Mouse (Mus musculus): ENCODE data around the gene Hip1. TPM values are rescaled to one million over a fixed set of nuclear protein-coding genes. Genes with fewer than 3 reads are reported as not detected.

Gene Hip1
- total and polyA plus RNA-seq, 2 experiments from 2014 or later: 9.8 to 41.0 TPM

DNA sequence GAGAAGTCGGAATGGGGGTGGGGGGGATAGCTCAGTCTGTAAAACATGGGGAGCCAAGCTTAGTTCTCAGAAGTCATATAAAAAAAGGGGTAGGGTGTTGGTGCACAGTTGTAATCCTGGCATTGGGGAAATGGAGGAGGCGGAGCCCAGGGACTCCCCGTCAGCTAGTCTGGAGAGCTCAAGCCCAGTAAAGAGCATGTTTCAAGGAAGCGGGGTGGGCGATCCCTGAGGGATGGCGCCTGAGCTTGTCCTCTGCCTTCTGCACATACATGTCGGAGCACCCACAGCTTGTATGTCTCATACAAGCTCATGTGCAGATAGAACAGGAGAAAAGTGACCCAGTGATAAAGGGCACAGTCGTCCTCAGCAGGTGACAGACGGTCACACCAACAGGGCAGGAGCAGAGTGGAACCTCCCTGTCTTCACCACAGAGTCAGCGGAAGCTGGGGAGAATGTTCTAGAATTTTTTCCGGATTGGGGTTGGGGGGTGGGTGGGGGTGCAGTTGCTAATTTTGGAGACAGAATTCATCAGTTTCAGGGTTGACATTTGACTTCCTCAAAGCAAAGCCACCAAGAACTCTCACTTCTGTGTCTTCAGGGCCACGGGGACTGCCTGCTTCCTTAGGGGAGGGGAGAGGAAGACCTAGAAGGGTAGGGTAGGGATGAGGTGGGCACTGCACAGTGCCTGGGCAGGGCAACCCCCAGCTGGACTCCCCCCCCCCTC, 65.9 kb downstream of the Hip1 start:
- H3K27me3 ChIP-seq (ENCODE audit: control insufficient read depth, insufficient read depth, low read length): no peaks in the 10 kb centered on the region

GRCm38 (mm10) chr5:135476199-135476598, 68.7 kb downstream of the Hip1 start:
- Histone ChIP-seq H3K9me3 (replicated peaks; ENCODE audit: control insufficient read depth, low read length) (no peaks in the 10 kb centered on the region), H3K4me2 (ENCODE audit: low read depth, low read length) (no peak overlapping the region), H3K4me3 (ENCODE audit: low read depth, low read length) (no peak overlapping the region), H3K4me1 (ENCODE audit: control insufficient read depth, insufficient read depth) (no peaks in the 10 kb centered on the region), H3K9ac (replicated peaks; ENCODE audit: low read depth, low read length) (no peak overlapping the region), H3K27me3 (ENCODE audit: control insufficient read depth, insufficient read depth, low read length) (no peaks in the 10 kb centered on the region), H3K36me3 (replicated peaks; ENCODE audit: control insufficient read depth, insufficient read depth, low read length) (no peaks in the 10 kb centered on the region), H3K27ac (ENCODE audit: low read depth) (no peak overlapping the region)
- TF ChIP-seq CTCF (IDR thresholded peaks at IDR 0.05; ENCODE audit: low read depth): no peak
- no peak for TF ChIP-seq EP300 (IDR thresholded peaks at IDR 0.05; ENCODE audit: low read depth)
- DNase-seq (ENCODE audit: low spot score): no peak
- no peak for ATAC-seq (ENCODE audit: insufficient read depth, low read depth)
- 77% methylated on average over 5 of the region's 5 CpGs for WGBS

More for the DNA sequence above, 65.9 kb downstream of the Hip1 start:
- Histone ChIP-seq H3K4me2 (ENCODE audit: low read depth, low read length) (no peak overlapping the region), H3K9me3 (replicated peaks; ENCODE audit: control insufficient read depth, low read length) (no peaks in the 10 kb centered on the region), H3K27ac (ENCODE audit: low read depth) (no peak overlapping the region), H3K4me1 (ENCODE audit: control insufficient read depth, insufficient read depth) (no peaks in the 10 kb centered on the region), H3K9ac (replicated peaks; ENCODE audit: low read depth, low read length) (no peak overlapping the region), H3K4me3 (ENCODE audit: low read depth, low read length) (no peak overlapping the region), H3K36me3 (replicated peaks; ENCODE audit: control insufficient read depth, insufficient read depth, low read length) (0 out of 2 replicates have a peak, but pooled peaks cover 3% of the 10 kb centered on the region)
- 81% methylated on average over 12 of the region's 12 CpGs for WGBS
- no peak for TF ChIP-seq EP300 (IDR thresholded peaks at IDR 0.05; ENCODE audit: low read depth)
- TF ChIP-seq CTCF (IDR thresholded peaks at IDR 0.05; ENCODE audit: low read depth): no peak
- ATAC-seq (ENCODE audit: insufficient read depth, low read depth) (no peak), DNase-seq (ENCODE audit: low spot score) (no peak)

- no peak for DNase-seq (ENCODE audit: low spot score)
- Histone ChIP-seq H3K36me3 (replicated peaks; ENCODE audit: control insufficient read depth, insufficient read depth, low read length) (no peaks in the 10 kb centered on the region), H3K9me3 (replicated peaks; ENCODE audit: control insufficient read depth, low read length) (no peaks in the 10 kb centered on the region), H3K4me2 (ENCODE audit: low read depth, low read length) (no peak overlapping the region), H3K4me3 (ENCODE audit: low read depth, low read length) (no peak overlapping the region), H3K9ac (replicated peaks; ENCODE audit: low read depth, low read length) (no peak overlapping the region), H3K27me3 (ENCODE audit: control insufficient read depth, insufficient read depth, low read length) (no peaks in the 10 kb centered on the region), H3K4me1 (ENCODE audit: control insufficient read depth, insufficient read depth) (no peaks in the 10 kb centered on the region), H3K27ac (ENCODE audit: low read depth) (no peak overlapping the region)
- ATAC-seq (ENCODE audit: insufficient read depth, low read depth): no peak
- 85% methylated on average over 6 of the region's 6 CpGs for WGBS
- TF ChIP-seq CTCF (IDR thresholded peaks at IDR 0.05; ENCODE audit: low read depth): no peak
- no peak for TF ChIP-seq EP300 (IDR thresholded peaks at IDR 0.05; ENCODE audit: low read depth)
Measured at GRCm38 (mm10) chr5:135472405-135472804, 72.5 kb downstream of the Hip1 start.

DNA sequence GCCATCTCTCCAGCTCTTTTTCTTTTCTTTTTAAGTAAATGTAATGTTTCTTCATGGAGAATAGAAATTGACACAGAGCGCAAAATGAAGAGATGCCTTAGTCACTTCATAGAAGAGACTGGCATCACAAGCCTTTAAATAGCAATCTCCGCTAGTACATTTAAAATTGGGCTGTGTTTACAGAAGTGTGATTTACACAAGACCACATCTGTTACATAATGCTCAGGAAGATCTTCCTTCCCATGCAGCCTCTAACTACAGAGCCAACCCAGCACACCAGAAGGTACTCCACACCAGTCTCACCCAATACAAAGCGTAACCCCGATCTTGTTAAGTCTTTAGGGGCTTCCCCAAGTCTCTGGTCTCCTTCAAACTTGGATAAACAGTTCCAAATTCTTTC, 73.2 kb downstream of the Hip1 start:
- DNase-seq (ENCODE audit: low spot score): no peak
- Histone ChIP-seq H3K27ac (ENCODE audit: low read depth) (no peak overlapping the region), H3K9ac (replicated peaks; ENCODE audit: low read depth, low read length) (no peak overlapping the region), H3K4me3 (ENCODE audit: low read depth, low read length) (no peak overlapping the region), H3K4me1 (ENCODE audit: control insufficient read depth, insufficient read depth) (no peaks in the 10 kb centered on the region), H3K4me2 (ENCODE audit: low read depth, low read length) (no peak overlapping the region), H3K27me3 (ENCODE audit: control insufficient read depth, insufficient read depth, low read length) (no peaks in the 10 kb centered on the region), H3K36me3 (replicated peaks; ENCODE audit: control insufficient read depth, insufficient read depth, low read length) (no peaks in the 10 kb centered on the region), H3K9me3 (replicated peaks; ENCODE audit: control insufficient read depth, low read length) (no peaks in the 10 kb centered on the region)
- ATAC-seq (ENCODE audit: insufficient read depth, low read depth): no peak
- no peak for TF ChIP-seq EP300 (IDR thresholded peaks at IDR 0.05; ENCODE audit: low read depth)
- no peak for TF ChIP-seq CTCF (IDR thresholded peaks at IDR 0.05; ENCODE audit: low read depth)
- WGBS: 97% methylated on average over 4 of the region's 4 CpGs

- WGBS: 83% methylated on average over 6 of the region's 6 CpGs
Measured at GRCm38 (mm10) chr5:135468280-135468679, 76.6 kb downstream of the Hip1 start.

More at GRCm38 (mm10) chr5:135468280-135468679, 76.6 kb downstream of the Hip1 start:
- TF ChIP-seq CTCF (IDR thresholded peaks at IDR 0.05; ENCODE audit: low read depth) (no peak), EP300 (IDR thresholded peaks at IDR 0.05; ENCODE audit: low read depth) (no peak)
- H3K27me3 ChIP-seq (ENCODE audit: control insufficient read depth, insufficient read depth, low read length): no peaks in the 10 kb centered on the region
- ATAC-seq (ENCODE audit: insufficient read depth, low read depth) (no peak), DNase-seq (ENCODE audit: low spot score) (no peak)
- no peak overlapping the region for H3K9ac ChIP-seq (replicated peaks; ENCODE audit: low read depth, low read length)
- no peaks in the 10 kb centered on the region; the same call in 1 of the 2 replicates for H3K4me1 ChIP-seq (ENCODE audit: control insufficient read depth, insufficient read depth)
- no peaks in the 10 kb centered on the region for H3K9me3 ChIP-seq (replicated peaks; ENCODE audit: control insufficient read depth, low read length)
- no peak overlapping the region for H3K4me2 ChIP-seq (ENCODE audit: low read depth, low read length)
- no peak overlapping the region for H3K4me3 ChIP-seq (ENCODE audit: low read depth, low read length)
- H3K36me3 ChIP-seq (replicated peaks; ENCODE audit: control insufficient read depth, insufficient read depth, low read length): no peaks in the 10 kb centered on the region
- no peak overlapping the region for H3K27ac ChIP-seq (ENCODE audit: low read depth)

All from heart, postnatal 0 days (tissue).